Mouse (Mus musculus): Measurements from ENCODE around the gene Ssr2.

DNA sequence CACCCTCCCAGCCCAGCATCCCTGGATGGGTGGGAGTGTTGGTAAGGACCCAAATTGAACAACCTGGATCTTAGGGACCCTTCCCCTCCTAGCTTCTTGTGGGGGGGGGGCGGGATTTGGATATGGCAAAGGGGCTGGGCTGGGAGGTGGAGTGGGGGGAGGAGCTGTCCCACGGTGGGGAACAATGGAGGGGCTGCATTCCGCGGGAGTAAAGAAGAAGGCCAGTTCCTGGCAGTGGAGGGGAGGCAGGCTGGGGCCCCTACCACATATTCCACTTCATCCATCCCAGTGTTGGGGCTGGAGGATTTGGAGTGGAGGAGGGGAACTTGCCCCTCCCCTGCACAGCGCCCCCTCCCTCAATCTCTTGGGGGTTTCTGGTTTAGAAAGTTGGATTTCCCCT, 42.0 kb upstream of the Ssr2 start:
- TF ChIP-seq CTCF (IDR thresholded peaks at IDR 0.05; ENCODE audit: control insufficient read depth, insufficient read depth, insufficient read length) (no peak), MAX (IDR thresholded peaks at IDR 0.05) (no peak), MYOG (IDR thresholded peaks at IDR 0.05; ENCODE audit: control insufficient read depth, extremely low read depth, insufficient read length) (no peak), MYOD1 (IDR thresholded peaks at IDR 0.05; ENCODE audit: control insufficient read depth, insufficient read length, low read depth) (no peak), USF1 (IDR thresholded peaks at IDR 0.05; ENCODE audit: low read depth) (no peak)
